Mouse (Mus musculus) neutrophil, adult 5-6 weeks (primary cell): ENCODE measurements around the gene Med24. TPM values are rescaled to one million over a fixed set of nuclear protein-coding genes. Genes with fewer than 3 reads are reported as not detected.

Experiments used
- ATAC-seq: fragments of 151-379, 151-347 bp; 2 replicates; pipeline ENCODE4 v1.8.0; 2017; ENCODE audit warnings: mild to moderate bottlenecking, moderate TSS enrichment; ENCODE audit not compliant: insufficient number of reproducible peaks, poor library complexity, low FRiP score, severe bottlenecking; ENCODE audit errors: extremely low read depth
- total RNA-seq: library from RNA; stranded (forward); fragments of 200-1000 nt; gene quantifications from 2 replicates; pipeline ENCODE4 v1.2.3, GENCODE M21; 2017

Med24 gene
- total RNA-seq, 1 experiment from 2014 or later, result 21.3 TPM

- no peak for ATAC-seq
Observed at GRCm38 (mm10) chr11:98766816-98767215, 37.6 kb upstream of the Med24 start.

- no peak for ATAC-seq
Observed at GRCm38 (mm10) chr11:98766346-98766745, 37.1 kb upstream of the Med24 start.

- no peak for ATAC-seq
Observed at GRCm38 (mm10) chr11:98765421-98766309, 36.4 kb upstream of the Med24 start.

- ATAC-seq, result no peak
Observed at GRCm38 (mm10) chr11:98764746-98765145, 35.5 kb upstream of the Med24 start.

- no peak for ATAC-seq
Observed at GRCm38 (mm10) chr11:98764091-98764490, 34.9 kb upstream of the Med24 start.

- no peak for ATAC-seq
Observed at GRCm38 (mm10) chr11:98763502-98763861, 34.2 kb upstream of the Med24 start.

GRCm38 (mm10) chr11:98762756-98763501 lies 33.7 kb upstream of the Med24 start:
- ATAC-seq, result no peak

- no peak for ATAC-seq
Observed at GRCm38 (mm10) chr11:98761939-98762338, 32.7 kb upstream of the Med24 start.

- no peak for ATAC-seq
Observed at GRCm38 (mm10) chr11:98756711-98757110, 27.5 kb upstream of the Med24 start.

GRCm38 (mm10) chr11:98755726-98756380 lies 26.6 kb upstream of the Med24 start:
- no peak for ATAC-seq

- peak; percentile 70 for ATAC-seq
Observed at GRCm38 (mm10) chr11:98754621-98755181, 25.5 kb upstream of the Med24 start.

GRCm38 (mm10) chr11:98754151-98754620 lies 25.0 kb upstream of the Med24 start:
- ATAC-seq, result no peak

GRCm38 (mm10) chr11:98753264-98753663 lies 24.0 kb upstream of the Med24 start:
- ATAC-seq, result no peak

GRCm38 (mm10) chr11:98752562-98753140 lies 23.4 kb upstream of the Med24 start:
- ATAC-seq, result no peak

- ATAC-seq, result no peak
Observed at GRCm38 (mm10) chr11:98751221-98751782, 22.1 kb upstream of the Med24 start.

GRCm38 (mm10) chr11:98750351-98751201 lies 21.3 kb upstream of the Med24 start:
- ATAC-seq, result no peak

- ATAC-seq, result no peak
Observed at GRCm38 (mm10) chr11:98749716-98750115, 20.5 kb upstream of the Med24 start.
